In genomic region chr3:146448372-146448771, GRCm38 (mm10) we compare ENCODE assay signal across 24 mouse cellular contexts. TPM values are rescaled to one million over a fixed set of nuclear protein-coding genes. Genes with fewer than 3 reads are reported as not detected.
DNase-seq lines count a peak whose midpoint lies in the region; ATAC-seq and TF ChIP-seq lines count a peak whose summit lies in the region.
"Had no signal": no experiment of that assay in that cellular context is flagged by ENCODE, and none has a peak within 500 bp of the region (broad histone marks: within the 10 kb centered on the region; RNA-seq: fewer than 3 reads in every experiment).

No protein-coding gene starts in this region.

- 88% methylated on average over 10 of the region's 10 CpGs for WGBS in intestine, embryonic 14.5 days
- 81% methylated on average over 10 of the region's 10 CpGs for WGBS in intestine, embryonic 16.5 days
- WGBS in lung, postnatal 0 days = 79% methylated on average over 10 of the region's 10 CpGs
- WGBS in stomach, postnatal 0 days = 81% methylated on average over 10 of the region's 10 CpGs

- peak; percentile 37 for DNase-seq in intestine, embryonic 14.5 days (ENCODE audit: low spot score)
- DNase-seq in lung, postnatal 0 days (ENCODE audit: low spot score) = no peak
- DNase-seq in lung, adult 18-20 months = no peak
- DNase-seq in stomach, postnatal 0 days (ENCODE audit: low spot score) = no peak
- no peak for DNase-seq in c-Kit-positive CD71-positive TER-119-positive erythroid progenitor cells, embryonic 14.5 days (ENCODE audit: low spot score)
- DNase-seq: adrenal gland, adult 8-10 months; adrenal gland, postnatal 25 days; cerebellum, adult 18-20 months; cerebellum, adult 9-10 months; cerebellum, postnatal 14 days; gastrocnemius, postnatal 10 days; gastrocnemius, postnatal 36 days; heart, postnatal 10 days had no signal

- H3K36me3 ChIP-seq in intestine, embryonic 14.5 days (ENCODE audit: control insufficient read depth, insufficient read depth, low read length) = peaks cover 2% of the 10 kb centered on the region; the same call in 1 of the 2 replicates
- 0 out of 2 replicates have a peak, but pooled peaks cover 3% of the 10 kb centered on the region for H3K36me3 ChIP-seq in intestine, embryonic 16.5 days (ENCODE audit: control insufficient read depth, insufficient read depth, low read length)
- H3K36me3 ChIP-seq in lung, postnatal 0 days (ENCODE audit: insufficient read depth, low read length) = no peaks in the 10 kb centered on the region
- no peaks in the 10 kb centered on the region for H3K36me3 ChIP-seq in stomach, postnatal 0 days (ENCODE audit: control insufficient read depth, insufficient read depth, low read length)
- H3K36me3 ChIP-seq: heart, embryonic 15.5 days had no signal

- no peak for ATAC-seq in intestine, embryonic 14.5 days (replicated peaks; ENCODE audit: low FRiP score, low TSS enrichment, low read depth)
- ATAC-seq in intestine, embryonic 16.5 days = no peak
- ATAC-seq in lung, postnatal 0 days = no peak
- peak; percentile 31; the same call in 1 of the 2 replicates for ATAC-seq in megakaryocyte-erythroid progenitor cell, adult 5-6 weeks (replicated peaks; ENCODE audit: low FRiP score, low TSS enrichment, poor library complexity, severe bottlenecking)
- ATAC-seq in stomach, postnatal 0 days (ENCODE audit: low FRiP score, low TSS enrichment) = no peak
- ATAC-seq: activated CD4-positive, CD25-positive, alpha-beta regulatory T cell, adult 4 months; CD4-positive, CD25-positive, alpha-beta regulatory T cell, adult 4 months; forebrain, embryonic 13.5 days; forebrain, embryonic 16.5 days had no signal

- no peak overlapping the region for H3K27ac ChIP-seq in intestine, embryonic 14.5 days (ENCODE audit: low read depth)
- no peak overlapping the region for H3K27ac ChIP-seq in intestine, embryonic 16.5 days (ENCODE audit: low read length)
- peak overlapping the region; percentile 83 for H3K27ac ChIP-seq in lung, postnatal 0 days (ENCODE audit: low read length)
- H3K27ac ChIP-seq in stomach, postnatal 0 days (replicated peaks) = peak overlapping the region; percentile 53; the same call in 1 of the 2 replicates
- H3K27ac ChIP-seq: forebrain, embryonic 10.5 days; forebrain, embryonic 13.5 days; heart, embryonic 15.5 days; hindbrain, embryonic 12.5 days; hindbrain, embryonic 15.5 days had no signal

- no peak for TF ChIP-seq CTCF in lung, postnatal 0 days (IDR thresholded peaks at IDR 0.05)
- no peak for TF ChIP-seq CTCF in stomach, postnatal 0 days (IDR thresholded peaks at IDR 0.05; ENCODE audit: low read depth)

- H3K4me2 ChIP-seq in intestine, embryonic 14.5 days (ENCODE audit: low read length) = no peak overlapping the region
- no peak overlapping the region for H3K4me2 ChIP-seq in intestine, embryonic 16.5 days (ENCODE audit: low read depth, low read length)
- H3K4me2 ChIP-seq in lung, postnatal 0 days (replicated peaks; ENCODE audit: low read depth, low read length) = no peak overlapping the region
- H3K4me2 ChIP-seq in stomach, postnatal 0 days (replicated peaks; ENCODE audit: low read depth) = no peak overlapping the region
- H3K4me2 ChIP-seq: forebrain, embryonic 13.5 days; heart, embryonic 12.5 days; heart, embryonic 15.5 days; hindbrain, embryonic 12.5 days; hindbrain, embryonic 15.5 days had no signal

- no peaks in the 10 kb centered on the region for H3K27me3 ChIP-seq in intestine, embryonic 14.5 days (replicated peaks; ENCODE audit: control insufficient read depth, insufficient read depth, low read length)
- H3K27me3 ChIP-seq in intestine, embryonic 16.5 days (replicated peaks; ENCODE audit: control insufficient read depth, insufficient read depth, low read length) = no peaks in the 10 kb centered on the region
- H3K27me3 ChIP-seq in lung, postnatal 0 days (replicated peaks; ENCODE audit: insufficient read depth, low read length) = no peaks in the 10 kb centered on the region
- H3K27me3 ChIP-seq in stomach, postnatal 0 days (ENCODE audit: control insufficient read depth, insufficient read depth, low read length) = no peaks in the 10 kb centered on the region
- H3K27me3 ChIP-seq: forebrain, embryonic 13.5 days; heart, embryonic 12.5 days; heart, embryonic 15.5 days; hindbrain, embryonic 12.5 days; hindbrain, embryonic 15.5 days had no signal

- H3K4me3 ChIP-seq in intestine, embryonic 14.5 days (ENCODE audit: low read depth, low read length) = no peak overlapping the region
- no peak overlapping the region for H3K4me3 ChIP-seq in intestine, embryonic 16.5 days (ENCODE audit: low read length)
- no peak overlapping the region for H3K4me3 ChIP-seq in lung, postnatal 0 days (ENCODE audit: low read depth, low read length)
- no peak overlapping the region for H3K4me3 ChIP-seq in stomach, postnatal 0 days (ENCODE audit: low read depth, low read length)
- H3K4me3 ChIP-seq: forebrain, embryonic 10.5 days; forebrain, embryonic 13.5 days; heart, embryonic 12.5 days; heart, embryonic 15.5 days; hindbrain, embryonic 12.5 days; hindbrain, embryonic 15.5 days had no signal

- TF ChIP-seq EP300 in lung, postnatal 0 days (IDR thresholded peaks at IDR 0.05) = no peak
- TF ChIP-seq EP300 in stomach, postnatal 0 days (optimal IDR thresholded peaks at IDR 0.05) = no peak

- no peak overlapping the region for H3K9ac ChIP-seq in intestine, embryonic 14.5 days (ENCODE audit: low read length)
- no peak overlapping the region for H3K9ac ChIP-seq in intestine, embryonic 16.5 days (ENCODE audit: low read depth, low read length)
- H3K9ac ChIP-seq in lung, postnatal 0 days (replicated peaks; ENCODE audit: low read depth) = no peak overlapping the region
- no peak overlapping the region for H3K9ac ChIP-seq in stomach, postnatal 0 days (ENCODE audit: low read length)
- H3K9ac ChIP-seq: forebrain, embryonic 13.5 days; heart, embryonic 12.5 days; heart, embryonic 15.5 days; hindbrain, embryonic 12.5 days; hindbrain, embryonic 15.5 days had no signal

- H3K9me3 ChIP-seq in intestine, embryonic 14.5 days (ENCODE audit: control insufficient read depth, low read length) = no peaks in the 10 kb centered on the region
- H3K9me3 ChIP-seq in intestine, embryonic 16.5 days (ENCODE audit: control insufficient read depth, low read length) = no peaks in the 10 kb centered on the region
- H3K9me3 ChIP-seq in lung, postnatal 0 days (ENCODE audit: low read length) = no peaks in the 10 kb centered on the region
- no peaks in the 10 kb centered on the region for H3K9me3 ChIP-seq in stomach, postnatal 0 days (ENCODE audit: control insufficient read depth, low read length)
- H3K9me3 ChIP-seq: forebrain, embryonic 13.5 days; heart, embryonic 12.5 days; heart, embryonic 15.5 days; hindbrain, embryonic 12.5 days; hindbrain, embryonic 15.5 days had no signal

- H3K4me1 ChIP-seq in intestine, embryonic 14.5 days (replicated peaks; ENCODE audit: control insufficient read depth, insufficient read depth, low read length) = 0 out of 2 replicates have a peak, but pooled peaks cover 3% of the 10 kb centered on the region
- H3K4me1 ChIP-seq in intestine, embryonic 16.5 days (ENCODE audit: control insufficient read depth, insufficient read depth, low read length) = 0 out of 2 replicates have a peak, but pooled peaks cover 3% of the 10 kb centered on the region
- H3K4me1 ChIP-seq in lung, postnatal 0 days (ENCODE audit: insufficient read depth, low read depth, low read length) = peaks cover 5% of the 10 kb centered on the region; the same call in 1 of the 2 replicates
- no peaks in the 10 kb centered on the region for H3K4me1 ChIP-seq in stomach, postnatal 0 days (replicated peaks; ENCODE audit: control insufficient read depth, insufficient read depth)

RNA-seq across cellular contexts. Expression of gene Ctbs, which starts 1.2 kb away (rescaled TPM):
- polyA plus RNA-seq in intestine, embryonic 14.5 days (2014; fragmentation: Nextera tagmentation; extraction: Ambion mirVana) = 12.1 and 12.8 TPM in 2 replicates
- polyA plus RNA-seq in intestine, embryonic 16.5 days (2015; fragmentation: Nextera tagmentation; extraction: Ambion mirVana) = 11.0 and 11.6 TPM in 2 replicates
- 14.8 and 15.9 TPM in 2 replicates for polyA plus RNA-seq in lung, postnatal 0 days (2015; fragmentation: Nextera tagmentation; extraction: Ambion mirVana)
- total RNA-seq in megakaryocyte-erythroid progenitor cell, adult 5-6 weeks (2014; fragmentation: Nextera tagmentation) = 2.9 and 5.0 TPM in 2 replicates
- total RNA-seq in megakaryocyte-erythroid progenitor cell, adult 5-6 weeks (2017) = 7.0 and 13.1 TPM in 2 replicates
- 7.9 and 8.7 TPM in 2 replicates for polyA plus RNA-seq in stomach, postnatal 0 days (2015; fragmentation: Nextera tagmentation; extraction: Ambion mirVana)

RNA-seq across cellular contexts. Expression of gene Ssx2ip, which starts 43.9 kb away (rescaled TPM):
- polyA plus RNA-seq in intestine, embryonic 14.5 days (2014; fragmentation: Nextera tagmentation; extraction: Ambion mirVana) = 36.3 and 38.1 TPM in 2 replicates
- 36.1 and 38.1 TPM in 2 replicates for polyA plus RNA-seq in intestine, embryonic 16.5 days (2015; fragmentation: Nextera tagmentation; extraction: Ambion mirVana)
- polyA plus RNA-seq in lung, postnatal 0 days (2015; fragmentation: Nextera tagmentation; extraction: Ambion mirVana) = 21.8 and 25.0 TPM in 2 replicates
- 45.3 and 50.0 TPM in 2 replicates for total RNA-seq in megakaryocyte-erythroid progenitor cell, adult 5-6 weeks (2014; fragmentation: Nextera tagmentation)
- 69.2 and 73.8 TPM in 2 replicates for total RNA-seq in megakaryocyte-erythroid progenitor cell, adult 5-6 weeks (2017)
- polyA plus RNA-seq in stomach, postnatal 0 days (2015; fragmentation: Nextera tagmentation; extraction: Ambion mirVana) = 12.9 and 14.1 TPM in 2 replicates

RNA-seq across cellular contexts. Expression of gene Spata1, which starts 51.2 kb away (rescaled TPM):
- polyA plus RNA-seq in intestine, embryonic 14.5 days (2014; fragmentation: Nextera tagmentation; extraction: Ambion mirVana) = 3.7 and 4.4 TPM in 2 replicates
- 2.0 and 2.3 TPM in 2 replicates for polyA plus RNA-seq in intestine, embryonic 16.5 days (2015; fragmentation: Nextera tagmentation; extraction: Ambion mirVana)
- polyA plus RNA-seq in lung, postnatal 0 days (2015; fragmentation: Nextera tagmentation; extraction: Ambion mirVana) = 4.4 and 5.8 TPM in 2 replicates
- 6.9 and 7.8 TPM in 2 replicates for total RNA-seq in megakaryocyte-erythroid progenitor cell, adult 5-6 weeks (2014; fragmentation: Nextera tagmentation)
- 4.7 and 32.3 TPM in 2 replicates for total RNA-seq in megakaryocyte-erythroid progenitor cell, adult 5-6 weeks (2017)
- 1.1 and 2.4 TPM in 2 replicates for polyA plus RNA-seq in stomach, postnatal 0 days (2015; fragmentation: Nextera tagmentation; extraction: Ambion mirVana)

RNA-seq across cellular contexts. Expression of gene Gng5, which starts 51.2 kb away (rescaled TPM):
- 1,003 and 1,057 TPM in 2 replicates for polyA plus RNA-seq in intestine, embryonic 14.5 days (2014; fragmentation: Nextera tagmentation; extraction: Ambion mirVana)
- 976 and 1,024 TPM in 2 replicates for polyA plus RNA-seq in intestine, embryonic 16.5 days (2015; fragmentation: Nextera tagmentation; extraction: Ambion mirVana)
- polyA plus RNA-seq in lung, postnatal 0 days (2015; fragmentation: Nextera tagmentation; extraction: Ambion mirVana) = 1,414 and 1,430 TPM in 2 replicates
- 208 and 251 TPM in 2 replicates for total RNA-seq in megakaryocyte-erythroid progenitor cell, adult 5-6 weeks (2014; fragmentation: Nextera tagmentation)
- total RNA-seq in megakaryocyte-erythroid progenitor cell, adult 5-6 weeks (2017) = 69.8 and 110 TPM in 2 replicates
- polyA plus RNA-seq in stomach, postnatal 0 days (2015; fragmentation: Nextera tagmentation; extraction: Ambion mirVana) = 1,101 and 1,141 TPM in 2 replicates

Comparison
In these comparisons a context has a peak if more than half of its experiments do, and no peak if none do; other contexts are left out.
1. H3K27ac ChIP-seq: peak in lung, postnatal 0 days (single experiment) and stomach, postnatal 0 days (single experiment); none in intestine, embryonic 14.5 days (single experiment) and intestine, embryonic 16.5 days (single experiment).